Mouse (Mus musculus): ENCODE measurements at regions not wholly inside any gene's neighbourhood (a gene's known extent, or its start where the extent isn't known, plus 50 kb on each side); places are given as distances from the start of the nearest gene placed in this dataset.

- in situ Hi-C loops (cut with MboI; ENCODE audit: low sequenced_read_pairs in 2 of 2, unreplicated experiment in 2 of 2), result no loop called here
- Histone ChIP-seq H3K36me3 (ENCODE audit: control insufficient read depth, insufficient read depth, low read length, poor library complexity, severe bottlenecking) (no peaks in the 10 kb centered on the region), H3K4me3 (ENCODE audit: insufficient read depth in 1 of 2, low read depth in 1 of 2, low read length in 2 of 2, poor library complexity in 1 of 2, severe bottlenecking in 1 of 2) (no peak overlapping the region), H3K4me1 (ENCODE audit: control insufficient read depth in 2 of 2, insufficient read depth in 2 of 2, low read length in 2 of 2, poor library complexity in 1 of 2) (no peaks in the 10 kb centered on the region), H3K9me3 (ENCODE audit: control insufficient read depth, insufficient read depth, low read depth, low read length) (no peaks in the 10 kb centered on the region), H3K9ac (ENCODE audit: insufficient read depth, low read depth, low read length, poor library complexity, severe bottlenecking) (no peak overlapping the region), H3K27ac (ENCODE audit: insufficient read depth, low read depth, low read length, poor library complexity, severe bottlenecking) (no peak overlapping the region)
- TF ChIP-seq ZC3H11A (IDR thresholded peaks at IDR 0.05; ENCODE audit: borderline replicate concordance, low read depth, low read length), result no peak
- no peak for TF ChIP-seq CHD2 (IDR thresholded peaks at IDR 0.05; ENCODE audit: low read depth, low read length)
- no peak for TF ChIP-seq HCFC1 (IDR thresholded peaks at IDR 0.05; ENCODE audit: borderline replicate concordance, insufficient read depth, low read length)
- TF ChIP-seq MAFK (IDR thresholded peaks at IDR 0.05; ENCODE audit: insufficient read depth, low read depth, low read length), result no peak
- no peak for TF ChIP-seq ZNF384 (IDR thresholded peaks at IDR 0.05; ENCODE audit: low read depth, low read length)
- DNase-seq (ENCODE audit: low read depth, low spot score), result no peak
Observed at GRCm38 (mm10) chr17:51287878-51288277, 108.7 kb upstream of the Tbc1d5 start.

DNA sequence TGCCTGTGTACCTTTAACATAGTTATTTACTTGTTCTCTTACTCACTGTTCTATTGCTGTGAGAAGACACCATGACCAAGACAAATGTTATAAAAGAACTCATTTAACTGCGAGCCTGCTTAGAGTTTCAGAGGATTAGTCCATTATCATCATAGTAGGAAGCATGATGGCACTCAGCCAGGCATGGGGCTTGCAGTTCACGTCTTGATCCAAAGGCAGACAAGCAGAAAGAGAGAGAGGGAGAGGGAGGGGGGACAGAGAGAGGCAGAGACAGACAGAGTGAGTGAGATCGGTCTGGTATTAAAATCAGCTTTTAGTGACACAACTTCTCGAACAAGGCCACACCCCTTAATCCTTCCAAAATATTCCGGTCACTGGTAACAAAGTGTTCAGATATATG lies 106.2 kb upstream of the Tbc1d5 start:
- Histone ChIP-seq H3K4me1 (ENCODE audit: control insufficient read depth in 2 of 2, insufficient read depth in 2 of 2, low read length in 2 of 2, poor library complexity in 1 of 2) (no peaks in the 10 kb centered on the region), H3K36me3 (ENCODE audit: control insufficient read depth, insufficient read depth, low read length, poor library complexity, severe bottlenecking) (no peaks in the 10 kb centered on the region), H3K9me3 (ENCODE audit: control insufficient read depth, insufficient read depth, low read depth, low read length) (no peaks in the 10 kb centered on the region), H3K9ac (ENCODE audit: insufficient read depth, low read depth, low read length, poor library complexity, severe bottlenecking) (no peak overlapping the region), H3K4me3 (ENCODE audit: insufficient read depth in 1 of 2, low read depth in 1 of 2, low read length in 2 of 2, poor library complexity in 1 of 2, severe bottlenecking in 1 of 2) (no peak overlapping the region), H3K27ac (ENCODE audit: insufficient read depth, low read depth, low read length, poor library complexity, severe bottlenecking) (no peak overlapping the region)
- TF ChIP-seq ZNF384 (IDR thresholded peaks at IDR 0.05; ENCODE audit: low read depth, low read length) (no peak), MAFK (IDR thresholded peaks at IDR 0.05; ENCODE audit: insufficient read depth, low read depth, low read length) (no peak), CHD2 (IDR thresholded peaks at IDR 0.05; ENCODE audit: low read depth, low read length) (no peak), HCFC1 (IDR thresholded peaks at IDR 0.05; ENCODE audit: borderline replicate concordance, insufficient read depth, low read length) (no peak), ZC3H11A (IDR thresholded peaks at IDR 0.05; ENCODE audit: borderline replicate concordance, low read depth, low read length) (no peak)
- no peak for DNase-seq (ENCODE audit: low read depth, low spot score)
- in situ Hi-C loops (cut with MboI; ENCODE audit: low sequenced_read_pairs in 2 of 2, unreplicated experiment in 2 of 2), result no loop called here

- no peak for DNase-seq (ENCODE audit: low read depth, low spot score)
- Histone ChIP-seq H3K4me1 (ENCODE audit: control insufficient read depth in 2 of 2, insufficient read depth in 2 of 2, low read length in 2 of 2, poor library complexity in 1 of 2) (no peaks in the 10 kb centered on the region), H3K9me3 (ENCODE audit: control insufficient read depth, insufficient read depth, low read depth, low read length) (no peaks in the 10 kb centered on the region), H3K9ac (ENCODE audit: insufficient read depth, low read depth, low read length, poor library complexity, severe bottlenecking) (no peak overlapping the region), H3K36me3 (ENCODE audit: control insufficient read depth, insufficient read depth, low read length, poor library complexity, severe bottlenecking) (no peaks in the 10 kb centered on the region), H3K27ac (ENCODE audit: insufficient read depth, low read depth, low read length, poor library complexity, severe bottlenecking) (no peak overlapping the region), H3K4me3 (ENCODE audit: insufficient read depth in 1 of 2, low read depth in 1 of 2, low read length in 2 of 2, poor library complexity in 1 of 2, severe bottlenecking in 1 of 2) (no peak overlapping the region)
- in situ Hi-C loops (cut with MboI; ENCODE audit: low sequenced_read_pairs in 2 of 2, unreplicated experiment in 2 of 2), result no loop called here
- TF ChIP-seq MAFK (IDR thresholded peaks at IDR 0.05; ENCODE audit: insufficient read depth, low read depth, low read length) (no peak), CHD2 (IDR thresholded peaks at IDR 0.05; ENCODE audit: low read depth, low read length) (no peak), ZNF384 (IDR thresholded peaks at IDR 0.05; ENCODE audit: low read depth, low read length) (no peak), HCFC1 (IDR thresholded peaks at IDR 0.05; ENCODE audit: borderline replicate concordance, insufficient read depth, low read length) (no peak), ZC3H11A (IDR thresholded peaks at IDR 0.05; ENCODE audit: borderline replicate concordance, low read depth, low read length) (no peak)
Observed at GRCm38 (mm10) chr17:51278771-51279170, 99.6 kb upstream of the Tbc1d5 start.

- Histone ChIP-seq H3K9me3 (ENCODE audit: control insufficient read depth, insufficient read depth, low read depth, low read length) (no peaks in the 10 kb centered on the region), H3K4me3 (ENCODE audit: insufficient read depth in 1 of 2, low read depth in 1 of 2, low read length in 2 of 2, poor library complexity in 1 of 2, severe bottlenecking in 1 of 2) (no peak overlapping the region), H3K27ac (ENCODE audit: insufficient read depth, low read depth, low read length, poor library complexity, severe bottlenecking) (no peak overlapping the region), H3K36me3 (ENCODE audit: control insufficient read depth, insufficient read depth, low read length, poor library complexity, severe bottlenecking) (no peaks in the 10 kb centered on the region), H3K4me1 (ENCODE audit: control insufficient read depth in 2 of 2, insufficient read depth in 2 of 2, low read length in 2 of 2, poor library complexity in 1 of 2) (no peaks in the 10 kb centered on the region), H3K9ac (ENCODE audit: insufficient read depth, low read depth, low read length, poor library complexity, severe bottlenecking) (no peak overlapping the region)
- no peak for DNase-seq (ENCODE audit: low read depth, low spot score)
- TF ChIP-seq HCFC1 (IDR thresholded peaks at IDR 0.05; ENCODE audit: borderline replicate concordance, insufficient read depth, low read length), result no peak
- no peak for TF ChIP-seq ZNF384 (IDR thresholded peaks at IDR 0.05; ENCODE audit: low read depth, low read length)
- TF ChIP-seq CHD2 (IDR thresholded peaks at IDR 0.05; ENCODE audit: low read depth, low read length), result no peak
- no peak for TF ChIP-seq MAFK (IDR thresholded peaks at IDR 0.05; ENCODE audit: insufficient read depth, low read depth, low read length)
- TF ChIP-seq ZC3H11A (IDR thresholded peaks at IDR 0.05; ENCODE audit: borderline replicate concordance, low read depth, low read length), result no peak
- in situ Hi-C loops (cut with MboI; ENCODE audit: low sequenced_read_pairs in 2 of 2, unreplicated experiment in 2 of 2), result no loop called here
Observed at GRCm38 (mm10) chr17:51278094-51278493, 98.9 kb upstream of the Tbc1d5 start.

- TF ChIP-seq MAFK (IDR thresholded peaks at IDR 0.05; ENCODE audit: insufficient read depth, low read depth, low read length) (no peak), ZNF384 (IDR thresholded peaks at IDR 0.05; ENCODE audit: low read depth, low read length) (no peak), HCFC1 (IDR thresholded peaks at IDR 0.05; ENCODE audit: borderline replicate concordance, insufficient read depth, low read length) (no peak), CHD2 (IDR thresholded peaks at IDR 0.05; ENCODE audit: low read depth, low read length) (no peak), ZC3H11A (IDR thresholded peaks at IDR 0.05; ENCODE audit: borderline replicate concordance, low read depth, low read length) (no peak)
- Histone ChIP-seq H3K4me1 (ENCODE audit: control insufficient read depth in 2 of 2, insufficient read depth in 2 of 2, low read length in 2 of 2, poor library complexity in 1 of 2) (no peaks in the 10 kb centered on the region), H3K9ac (ENCODE audit: insufficient read depth, low read depth, low read length, poor library complexity, severe bottlenecking) (no peak overlapping the region), H3K9me3 (ENCODE audit: control insufficient read depth, insufficient read depth, low read depth, low read length) (no peaks in the 10 kb centered on the region), H3K27ac (ENCODE audit: insufficient read depth, low read depth, low read length, poor library complexity, severe bottlenecking) (no peak overlapping the region), H3K36me3 (ENCODE audit: control insufficient read depth, insufficient read depth, low read length, poor library complexity, severe bottlenecking) (no peaks in the 10 kb centered on the region), H3K4me3 (ENCODE audit: insufficient read depth in 1 of 2, low read depth in 1 of 2, low read length in 2 of 2, poor library complexity in 1 of 2, severe bottlenecking in 1 of 2) (no peak overlapping the region)
- DNase-seq (ENCODE audit: low read depth, low spot score), result no peak
- in situ Hi-C loops (cut with MboI; ENCODE audit: low sequenced_read_pairs in 2 of 2, unreplicated experiment in 2 of 2), result no loop called here
Observed at GRCm38 (mm10) chr17:51277161-51277560, 98.0 kb upstream of the Tbc1d5 start.

All from ES-E14 (cell line).